Mouse (Mus musculus) lung, postnatal 0 days (tissue): ENCODE data around the gene Tcl1b1.
"Not testable (repeated sequence)": the region's sequence is repeated elsewhere in the genome, so short reads cannot be mapped to it uniquely, and the experiment has no call there.

Source experiments
- CTCF ChIP-seq: IDR thresholded peaks from 2 replicates; pipeline ENCODE4 v1.5.1; 2016; ENCODE audit warnings: antibody characterized with exemption, mild to moderate bottlenecking
- EP300 ChIP-seq: IDR thresholded peaks from 2 replicates; pipeline ENCODE4 v1.6.1; 2016; ENCODE audit warnings: antibody characterized with exemption, mild to moderate bottlenecking, control low read depth

- not testable (repeated sequence) for TF ChIP-seq CTCF, EP300
These were observed 21.7 kb downstream of the Tcl1b1 start for GRCm38 (mm10) chr12:105181040-105181644.
